Mouse (Mus musculus): ENCODE measurements at regions not wholly inside any gene's neighbourhood (a gene's known extent, or its start where the extent isn't known, plus 50 kb on each side); places are given as distances from the start of the nearest gene placed in this dataset.

DNA sequence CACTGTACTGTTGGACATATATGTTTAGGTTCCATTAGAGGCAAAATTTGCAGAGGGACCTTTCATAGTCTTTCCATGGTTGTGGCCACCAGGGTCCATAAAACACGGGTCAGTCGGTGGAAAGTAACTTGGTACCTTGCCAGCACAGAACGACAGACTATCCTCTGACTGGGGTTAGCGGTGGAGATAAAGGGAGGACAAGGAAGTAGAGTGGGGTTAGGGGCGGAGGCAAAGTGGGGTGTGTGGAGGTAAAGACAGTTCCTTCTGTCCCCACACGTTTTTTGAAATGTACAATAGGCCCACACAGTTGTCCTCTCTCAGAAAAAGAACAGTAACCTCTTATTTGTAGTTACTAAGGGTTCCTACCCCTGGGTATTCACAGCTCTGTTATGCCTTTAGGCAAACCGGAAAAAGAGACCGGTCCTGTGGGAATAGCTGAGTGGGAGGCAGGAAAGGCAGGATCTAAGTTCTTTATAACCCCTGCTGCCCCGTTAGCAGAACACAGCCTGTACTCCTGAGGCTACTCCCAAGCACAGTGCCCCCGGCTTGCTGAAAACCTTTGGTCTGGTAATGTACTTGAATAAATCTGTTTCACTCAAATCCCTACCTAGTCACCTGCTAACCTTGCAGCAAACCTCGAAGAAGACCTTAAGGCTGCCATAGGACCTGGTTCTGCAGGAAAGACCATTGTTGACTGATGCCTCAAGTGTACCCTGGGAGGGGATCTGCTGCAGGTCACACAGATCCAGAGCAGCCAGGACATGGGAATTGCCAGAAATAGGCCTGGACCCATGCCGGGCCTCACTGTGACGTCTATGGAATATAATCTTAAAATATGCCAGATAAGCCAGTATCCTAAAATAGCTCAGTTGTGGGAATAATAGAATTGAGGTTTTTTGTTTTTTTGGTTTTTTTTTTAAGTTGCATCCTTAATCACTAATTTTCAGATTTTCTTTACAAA, 51.6 kb upstream of the Gm29133 start:
- peak; percentile 84 for ATAC-seq (replicated peaks; ENCODE audit: low read depth, poor library complexity, severe bottlenecking)
